9 mouse cellular contexts compared by ENCODE assay signal in the genomic region with DNA sequence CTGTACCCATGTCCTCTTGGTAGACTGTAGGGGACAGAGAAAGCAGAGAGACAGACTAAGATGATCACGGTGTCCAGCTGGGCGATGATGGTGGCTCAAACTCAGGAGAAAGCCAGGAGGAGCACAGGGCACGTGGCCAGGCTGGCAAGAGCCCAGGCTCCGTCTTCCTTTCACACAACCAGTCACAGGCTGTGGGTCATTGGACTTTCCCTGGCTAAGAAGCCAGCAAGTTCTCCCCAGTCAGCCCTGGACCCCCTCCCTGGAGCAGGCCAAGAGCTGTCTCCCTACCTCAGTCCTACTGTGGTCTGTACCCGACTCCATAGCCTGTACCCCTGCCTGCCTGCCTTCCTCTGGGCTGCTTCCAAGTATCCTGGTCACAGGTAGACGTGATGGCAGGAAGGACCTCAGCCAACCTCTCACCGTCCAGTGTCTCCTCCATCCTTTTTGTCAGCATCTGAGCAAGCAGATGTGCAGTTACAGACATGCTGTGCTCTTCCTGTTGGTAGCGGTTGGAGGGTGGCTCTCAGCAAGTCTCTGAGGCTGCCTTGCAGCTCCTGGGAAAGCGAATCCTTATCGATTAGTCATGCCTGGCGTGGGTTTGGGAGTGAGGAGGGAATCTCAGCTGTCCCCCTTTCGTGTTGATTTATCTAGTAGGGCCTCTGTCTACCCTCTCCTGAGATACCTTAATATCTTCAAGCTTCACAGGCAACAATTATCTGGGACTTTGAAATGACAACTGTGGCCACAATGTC.
DNase-seq lines count a peak whose midpoint lies in the region; ATAC-seq lines count a peak whose summit lies in the region.
"Had no signal": no experiment of that assay in that cellular context is flagged by ENCODE, and none has a peak within 500 bp of the region (broad histone marks: within the 10 kb centered on the region; RNA-seq: fewer than 3 reads in every experiment).

No protein-coding gene starts in this region.

- intact Hi-C loops in left cerebral cortex, postnatal 4 days (cut with DNase I) = no loop called here

- no peaks in the 10 kb centered on the region for H3K36me3 ChIP-seq in midbrain, embryonic 14.5 days (ENCODE audit: control insufficient read depth, insufficient read depth, low read length)
- H3K36me3 ChIP-seq in midbrain, embryonic 11.5 days (ENCODE audit: control insufficient read depth, insufficient read depth, low read length) = no peaks in the 10 kb centered on the region
- H3K36me3 ChIP-seq: heart, embryonic 13.5 days had no signal

- no peaks in the 10 kb centered on the region for H3K9me3 ChIP-seq in midbrain, embryonic 14.5 days (ENCODE audit: control insufficient read depth, low read length)
- no peaks in the 10 kb centered on the region for H3K9me3 ChIP-seq in midbrain, embryonic 11.5 days (ENCODE audit: control insufficient read depth, low read length)
- H3K9me3 ChIP-seq: heart, embryonic 13.5 days had no signal

- no peak overlapping the region for H3K27ac ChIP-seq in midbrain, embryonic 14.5 days (replicated peaks; ENCODE audit: low read depth, low read length)
- H3K27ac ChIP-seq in midbrain, embryonic 11.5 days (ENCODE audit: low read depth, low read length) = no peak overlapping the region
- H3K27ac ChIP-seq: heart, embryonic 13.5 days had no signal

- WGBS in midbrain, embryonic 14.5 days = 56% methylated on average over 12 of the region's 12 CpGs
- 69% methylated on average over 12 of the region's 12 CpGs for WGBS in midbrain, embryonic 11.5 days

- H3K4me3 ChIP-seq in midbrain, embryonic 14.5 days (replicated peaks; ENCODE audit: low read depth, low read length) = no peak overlapping the region
- H3K4me3 ChIP-seq in midbrain, embryonic 11.5 days (ENCODE audit: low read depth, low read length) = no peak overlapping the region
- H3K4me3 ChIP-seq: heart, embryonic 13.5 days had no signal

- no peaks in the 10 kb centered on the region for H3K27me3 ChIP-seq in midbrain, embryonic 14.5 days (ENCODE audit: control insufficient read depth, insufficient read depth, low read length)
- H3K27me3 ChIP-seq in midbrain, embryonic 11.5 days (ENCODE audit: control insufficient read depth, insufficient read depth, low read length) = no peaks in the 10 kb centered on the region

- H3K4me2 ChIP-seq in midbrain, embryonic 14.5 days (ENCODE audit: low read length) = no peak overlapping the region
- no peak overlapping the region for H3K4me2 ChIP-seq in midbrain, embryonic 11.5 days
- H3K4me2 ChIP-seq: heart, embryonic 13.5 days had no signal

- no peak for ATAC-seq in midbrain, embryonic 14.5 days (ENCODE audit: low FRiP score, low TSS enrichment)
- ATAC-seq in midbrain, embryonic 11.5 days (ENCODE audit: low FRiP score) = no peak
- ATAC-seq in megakaryocyte progenitor cell, adult 5-6 weeks (replicated peaks; ENCODE audit: poor library complexity) = no peak

- H3K9ac ChIP-seq in midbrain, embryonic 14.5 days (replicated peaks; ENCODE audit: low read length) = no peak overlapping the region
- no peak overlapping the region for H3K9ac ChIP-seq in midbrain, embryonic 11.5 days (ENCODE audit: low read length)
- H3K9ac ChIP-seq: heart, embryonic 13.5 days had no signal

- DNase-seq in embryo, embryonic 10 days (ENCODE audit: low spot score) = peak; percentile 61
- no peak for DNase-seq in embryo, embryonic 9.5 days (ENCODE audit: extremely low spot score)
- peak; percentile 59 for DNase-seq in midbrain, embryonic 14.5 days
- DNase-seq in midbrain, embryonic 11.5 days (ENCODE audit: low spot score, missing footprints) = no peak
- DNase-seq in fibroblast of lung, adult 2 months (ENCODE audit: low read depth) = peak; percentile 40
- DNase-seq in left cerebral cortex, postnatal 4 days = peak; percentile 79
- DNase-seq in natural killer cell, adult 2 months (ENCODE audit: low spot score in 2 of 2) = no peak

- H3K4me1 ChIP-seq in midbrain, embryonic 14.5 days (ENCODE audit: control insufficient read depth, insufficient read depth, low read length) = no peaks in the 10 kb centered on the region
- no peaks in the 10 kb centered on the region for H3K4me1 ChIP-seq in midbrain, embryonic 11.5 days (ENCODE audit: control insufficient read depth, insufficient read depth, low read length)

Comparison
In these comparisons a context has a peak if more than half of its experiments do, and no peak if none do; other contexts are left out.
1. DNase-seq: peak in embryo, embryonic 10 days (single experiment), midbrain, embryonic 14.5 days (single experiment), fibroblast of lung, adult 2 months (single experiment) and left cerebral cortex, postnatal 4 days (single experiment); none in embryo, embryonic 9.5 days (single experiment), midbrain, embryonic 11.5 days (single experiment) and natural killer cell, adult 2 months (0 of 2).